Mouse (Mus musculus) embryonic facial prominence, embryonic 11.5 days (tissue): ENCODE measurements around the gene Olfr827. TPM values are rescaled to one million over a fixed set of nuclear protein-coding genes. Genes with fewer than 3 reads are reported as not detected.

Experiments used
- ATAC-seq: fragments of 200-750 bp; cut with Nextera tagmentation; replicated peaks from 2 replicates; pipeline ENCODE4 v1.8.0; 2017; ENCODE audit warnings: low read depth; ENCODE audit not compliant: insufficient number of reproducible peaks, low FRiP score, low TSS enrichment
- DNase-seq: peaks from one replicate; pipeline ENCODE4 v3.0.0-alpha.2; 2015; ENCODE audit warnings: low spot score
- H3K27ac ChIP-seq: fragments of 300-500 bp; sonication (generic); replicated peaks from 2 replicates; pipeline ENCODE4 v1.5.1; 2014; ENCODE audit warnings: mild to moderate bottlenecking, low read depth, low read length, control low read depth
- H3K27me3 ChIP-seq: fragments of 300-500 bp; sonication (generic); 2 replicates; pipeline ENCODE4 v1.6.1; 2014; ENCODE audit warnings: mild to moderate bottlenecking, low read length, moderate library complexity, mixed read lengths; ENCODE audit not compliant: control insufficient read depth, insufficient read depth
- H3K36me3 ChIP-seq: fragments of 300-500 bp; sonication (generic); replicated peaks from 2 replicates; pipeline ENCODE4 v1.6.1; 2014; ENCODE audit warnings: low read depth, mild to moderate bottlenecking, low read length, moderate library complexity, mixed read lengths; ENCODE audit not compliant: control insufficient read depth, insufficient read depth
- H3K4me1 ChIP-seq: fragments of 300-500 bp; sonication (generic); 2 replicates; pipeline ENCODE4 v1.6.1; 2014; ENCODE audit warnings: low read length, mixed read lengths; ENCODE audit not compliant: control insufficient read depth, insufficient read depth
- H3K4me2 ChIP-seq: fragments of 300-500 bp; sonication (generic); 2 replicates; pipeline ENCODE4 v1.6.1; 2014; ENCODE audit warnings: low read depth, mild to moderate bottlenecking, control low read depth, low read length, moderate library complexity
- H3K4me3 ChIP-seq: fragments of 300-500 bp; sonication (generic); 2 replicates; pipeline ENCODE4 v1.5.1; 2014; ENCODE audit warnings: low read depth, low read length, control low read depth
- H3K9ac ChIP-seq: fragments of 300-500 bp; sonication (generic); replicated peaks from 2 replicates; pipeline ENCODE4 v1.6.1; 2014; ENCODE audit warnings: mild to moderate bottlenecking, control low read depth, low read length
- H3K9me3 ChIP-seq: fragments of 300-500 bp; sonication (generic); replicated peaks from 2 replicates; pipeline ENCODE4 v1.6.1; 2016; ENCODE audit warnings: mild to moderate bottlenecking, low read length, inconsistent platforms, mixed read lengths; ENCODE audit not compliant: control insufficient read depth
- WGBS: fragments of 180-500 bp; shearing (Covaris S2); extraction: QIAGEN DNeasy Blood & Tissue Kit; methylation state at CpG from one replicate; pipeline ENCODE4 v1.1.7; 2014; 5-methylcytosine and 5-hydroxymethylcytosine counted together
- polyA plus RNA-seq: library from polyadenylated mRNA; unstranded; fragments of >200 nt; fragmentation: Nextera tagmentation; extraction: Ambion mirVana; gene quantifications from 2 replicates; pipeline ENCODE4 v1.2.1, GENCODE M21; 2014

The Olfr827 gene
- polyA plus RNA-seq, 1 experiment from 2014 or later: 0.27 TPM

DNA sequence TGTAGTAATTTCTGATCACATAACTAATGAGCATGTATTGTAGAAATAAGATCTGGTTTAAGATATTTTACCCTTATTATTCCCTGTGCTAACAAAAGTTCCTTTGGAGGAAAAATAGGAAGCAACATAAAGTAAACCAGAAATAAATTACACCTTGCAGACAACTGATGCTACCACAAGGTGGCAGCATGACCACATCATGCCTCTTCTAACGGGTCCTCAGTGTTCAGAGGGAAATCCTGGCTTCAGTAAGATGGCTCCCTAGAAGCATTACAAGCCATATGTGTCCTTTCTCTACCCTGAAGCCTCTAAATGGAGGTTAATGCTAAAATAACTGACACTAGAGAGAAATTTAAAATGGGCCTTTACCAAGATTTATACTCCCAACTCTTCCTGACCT lies 14.0 kb upstream of the Olfr827 start:
- H3K4me1 ChIP-seq: no peaks in the 10 kb centered on the region
- H3K27me3 ChIP-seq: no peaks in the 10 kb centered on the region
- peak; percentile 71 for DNase-seq
- ATAC-seq: peak; percentile 82; the same call in 1 of the 2 replicates
- H3K9me3 ChIP-seq: no peaks in the 10 kb centered on the region
- no peak overlapping the region for H3K4me2 ChIP-seq
- H3K9ac ChIP-seq: no peak overlapping the region
- no peak overlapping the region for H3K4me3 ChIP-seq
- WGBS: 0% methylated on average over 1 of the region's 1 CpGs
- H3K27ac ChIP-seq: no peak overlapping the region
- no peaks in the 10 kb centered on the region for H3K36me3 ChIP-seq

DNA sequence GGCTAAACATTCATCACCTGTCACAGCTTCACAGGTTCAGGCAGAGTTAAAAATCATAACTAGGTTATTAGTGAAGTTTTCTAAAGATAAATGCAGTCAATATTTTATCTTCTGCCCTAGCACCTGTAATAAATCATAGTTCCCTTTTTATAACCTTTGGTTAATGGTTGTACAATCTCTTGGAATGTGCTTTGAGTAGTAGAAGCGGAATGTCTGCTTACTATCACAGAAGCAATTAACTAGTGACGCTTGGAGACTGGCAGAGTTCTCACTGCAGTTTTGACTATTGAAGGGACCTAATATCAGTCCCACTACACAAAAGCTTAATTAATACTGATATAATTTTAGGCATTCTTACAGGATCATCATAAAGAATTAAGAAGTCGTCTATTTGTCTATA lies 10.8 kb upstream of the Olfr827 start:
- no peak for ATAC-seq
- DNase-seq: no peak
- Histone ChIP-seq H3K4me3 (no peak overlapping the region), H3K27ac (no peak overlapping the region), H3K27me3 (no peaks in the 10 kb centered on the region), H3K9me3 (no peaks in the 10 kb centered on the region), H3K4me2 (no peak overlapping the region), H3K4me1 (no peaks in the 10 kb centered on the region), H3K9ac (no peak overlapping the region), H3K36me3 (no peaks in the 10 kb centered on the region)
- WGBS: 81% methylated on average over 3 of the region's 3 CpGs

GRCm38 (mm10) chr10:130184086-130184485 lies 30.1 kb downstream of the Olfr827 start, which contains the start of gene Olfr826:
Olfr826 (minus strand) TSS chr10:130184186.
- no peak for DNase-seq
- ATAC-seq: no peak

GRCm38 (mm10) chr10:130166666-130167065 lies 47.5 kb downstream of the Olfr827 start, which contains the start of gene Olfr825:
Olfr825 (minus strand) TSS chr10:130166766.
- Histone ChIP-seq H3K27ac (no peak within 1 kb of the TSS), H3K4me1 (no peaks in the 10 kb centered on the region), H3K27me3 (no peaks in the 10 kb centered on the region), H3K9ac (no peak within 1 kb of the TSS), H3K4me3 (no peak within 1 kb of the TSS), H3K36me3 (no peaks in the 10 kb centered on the region), H3K4me2 (no peak within 1 kb of the TSS), H3K9me3 (no peaks in the 10 kb centered on the region)
- no peak for DNase-seq
- ATAC-seq: no peak

More at GRCm38 (mm10) chr10:130184086-130184485, 30.1 kb downstream of the Olfr827 start, which contains the start of gene Olfr826:
- WGBS: 82% methylated on average over 1 of the region's 1 CpGs
- no peak within 1 kb of the TSS for H3K4me2 ChIP-seq
- no peak within 1 kb of the TSS for H3K4me3 ChIP-seq
- H3K9ac ChIP-seq: no peak within 1 kb of the TSS
- H3K4me1 ChIP-seq: no peaks in the 10 kb centered on the region
- no peaks in the 10 kb centered on the region for H3K27me3 ChIP-seq
- H3K27ac ChIP-seq: no peak within 1 kb of the TSS
- no peaks in the 10 kb centered on the region for H3K36me3 ChIP-seq
- H3K9me3 ChIP-seq: no peaks in the 10 kb centered on the region

GRCm38 (mm10) chr10:130165196-130165595 lies 49.0 kb downstream of the Olfr827 start:
- no peaks in the 10 kb centered on the region for H3K27me3 ChIP-seq
- H3K4me2 ChIP-seq: no peak overlapping the region
- no peak overlapping the region for H3K4me3 ChIP-seq
- ATAC-seq: no peak
- no peaks in the 10 kb centered on the region for H3K36me3 ChIP-seq
- no peaks in the 10 kb centered on the region for H3K9me3 ChIP-seq
- no peak for DNase-seq
- H3K4me1 ChIP-seq: no peaks in the 10 kb centered on the region
- no peak overlapping the region for H3K27ac ChIP-seq
- no peak overlapping the region for H3K9ac ChIP-seq

Other genes starting within 250 kb of the Olfr827 start
- not detected in 2 replicates for gene Olfr819, start 247.1 kb downstream of the Olfr827 start, polyA plus RNA-seq
- not detected in 2 replicates for gene Olfr247, start 238.3 kb downstream of the Olfr827 start, polyA plus RNA-seq
- gene Gm10310, start 229.3 kb downstream of the Olfr827 start, polyA plus RNA-seq: not detected in 2 replicates
- not detected in 2 replicates for gene Olfr820, start 201.8 kb downstream of the Olfr827 start, polyA plus RNA-seq
- not detected in 2 replicates for gene Olfr821, start 184.1 kb downstream of the Olfr827 start, polyA plus RNA-seq
- gene Olfr822, start 143.2 kb downstream of the Olfr827 start, polyA plus RNA-seq: not detected in 2 replicates
- gene Olfr823, start 99.0 kb downstream of the Olfr827 start, polyA plus RNA-seq: not detected in 2 replicates
- gene Olfr824, start 84.4 kb downstream of the Olfr827 start, polyA plus RNA-seq: not detected in 2 replicates
- not detected in 2 replicates for gene Olfr825, start 47.6 kb downstream of the Olfr827 start, polyA plus RNA-seq
- gene Olfr826, start 30.2 kb downstream of the Olfr827 start, polyA plus RNA-seq: not detected in 2 replicates
- gene Neurod4, start 65.8 kb upstream of the Olfr827 start, polyA plus RNA-seq: 4.8 and 5.7 TPM in 2 replicates
- gene Tespa1, start 108.5 kb upstream of the Olfr827 start, polyA plus RNA-seq: 0.21 and 0.24 TPM in 2 replicates
- gene Vmn2r84, start 179.9 kb upstream of the Olfr827 start, polyA plus RNA-seq: not detected in 2 replicates
- gene Vmn2r85, start 215.3 kb upstream of the Olfr827 start, polyA plus RNA-seq: not detected in 2 replicates
- 0.03 TPM in 1 of 2 replicates, not detected in the other for gene Vmn2r86, start 241.6 kb upstream of the Olfr827 start, polyA plus RNA-seq